Mouse (Mus musculus) left cerebral cortex, adult 2 months (tissue): ENCODE data around the gene Smgc. TPM values are rescaled to one million over a fixed set of nuclear protein-coding genes. Genes with fewer than 3 reads are reported as not detected.
"Not testable (repeated sequence)": the region's sequence is repeated elsewhere in the genome, so short reads cannot be mapped to it uniquely, and the experiment has no call there.

ENCODE experiments used
- DNase-seq, 2 experiments: peaks; one replicate each; pipeline ENCODE4 v3.0.0; 2021 to 2022; ENCODE audit warnings: low spot score in 2 of 2, mixed read lengths in 1 of 2; ENCODE audit errors: extremely low spot score in 1 of 2
- H3K27ac ChIP-seq: fragments of 200-600 bp; 2 replicates; pipeline ENCODE4 v1.8.1; 2022
- H3K4me3 ChIP-seq: fragments of 200-600 bp; 2 replicates; pipeline ENCODE4 v1.8.1; 2022
- CTCF ChIP-seq: fragments of 200-600 bp; IDR thresholded peaks from 2 replicates; pipeline ENCODE4 v1.8.1; 2022; ENCODE audit warnings: antibody characterized with exemption, mild to moderate bottlenecking, moderate library complexity
- intact Hi-C: fragments of 180-260 bp; cut with DNase I; formaldehyde crosslinking; loops from one replicate; pipeline ENCODE4 v1.15.1; 2025
- long read RNA-seq, 2 experiments: library from polyadenylated mRNA; stranded (forward); transcript quantifications; one replicate each; pipeline ENCODE4 v2.0.0; 2021; ENCODE audit warnings: borderline mapping rate in 2 of 2
- total RNA-seq, 2 experiments: library from RNA; stranded (reverse); gene quantifications; 2 replicates each; pipeline ENCODE4 v1.2.3; 2021

The Smgc gene
- not detected for total RNA-seq
- long read RNA-seq, experiment 1 = 0 reads
- long read RNA-seq, experiment 2 = 0 reads

- H3K27ac ChIP-seq = no peak within 1 kb of the TSS
- intact Hi-C loops = no loop called here
- no peak for TF ChIP-seq CTCF
- H3K4me3 ChIP-seq = no peak within 1 kb of the TSS
- DNase-seq = no peak
Measured at GRCm38 (mm10) chr15:91837965-91838364, at the start of gene Smgc. Smgc (plus strand) TSS chr15:91838265.

- Histone ChIP-seq H3K27ac (no peak overlapping the region), H3K4me3 (no peak overlapping the region)
- no peak for DNase-seq
- intact Hi-C loops = no loop called here
- TF ChIP-seq CTCF = no peak
Measured at GRCm38 (mm10) chr15:91788338-91788737, 49.7 kb upstream of the Smgc start.

DNA sequence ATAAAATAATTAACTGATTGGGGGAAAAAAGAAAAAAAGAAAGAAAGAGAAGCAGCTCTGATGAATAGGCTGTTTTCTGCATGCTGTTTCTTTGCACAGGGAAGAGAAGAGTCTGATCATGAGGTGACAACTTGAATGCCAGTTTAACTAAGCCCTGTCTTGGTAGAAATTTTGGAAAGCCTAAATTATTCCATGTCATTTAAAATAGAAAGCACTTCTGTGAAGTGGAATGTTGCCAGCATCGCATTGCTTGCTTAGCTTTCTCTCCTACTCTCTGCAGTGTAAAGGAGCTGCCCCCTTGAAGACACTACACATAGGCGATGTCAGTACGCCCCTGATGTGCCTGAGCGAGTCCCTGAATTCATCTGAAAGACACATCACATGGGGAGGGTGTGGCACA is 31.6 kb upstream of the Smgc start:
- no peak for TF ChIP-seq CTCF
- no peak overlapping the region for H3K27ac ChIP-seq
- intact Hi-C loops = no loop called here
- H3K4me3 ChIP-seq = no peak overlapping the region
- no peak for DNase-seq

- TF ChIP-seq CTCF = no peak
- Histone ChIP-seq H3K4me3 (no peak overlapping the region), H3K27ac (no peak overlapping the region)
- intact Hi-C loops = no loop called here
- no peak for DNase-seq
Measured at GRCm38 (mm10) chr15:91835319-91835718, 2.7 kb upstream of the Smgc start.

DNA sequence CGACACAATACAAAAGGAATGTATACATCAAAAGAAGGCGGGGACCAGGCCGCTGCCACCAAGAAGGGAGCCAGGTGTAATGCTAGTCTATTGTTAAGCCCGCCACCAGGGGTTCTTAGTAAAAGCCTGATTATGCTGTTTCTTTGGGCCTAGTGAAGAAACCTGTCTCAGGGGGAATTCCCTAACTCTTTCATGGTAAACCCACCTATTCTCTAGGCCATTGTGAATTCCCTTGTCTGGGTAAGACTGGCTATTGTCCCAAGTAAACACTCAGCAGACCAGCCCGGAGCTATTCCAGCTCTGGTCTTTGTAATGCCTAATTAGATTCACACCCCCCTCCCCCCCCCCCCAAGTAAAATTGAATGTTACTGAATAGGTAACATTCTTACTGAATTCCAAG is 26.1 kb downstream of the Smgc start:
- DNase-seq, H3K27ac ChIP-seq, intact Hi-C loops, H3K4me3 ChIP-seq: not testable (repeated sequence)

DNA sequence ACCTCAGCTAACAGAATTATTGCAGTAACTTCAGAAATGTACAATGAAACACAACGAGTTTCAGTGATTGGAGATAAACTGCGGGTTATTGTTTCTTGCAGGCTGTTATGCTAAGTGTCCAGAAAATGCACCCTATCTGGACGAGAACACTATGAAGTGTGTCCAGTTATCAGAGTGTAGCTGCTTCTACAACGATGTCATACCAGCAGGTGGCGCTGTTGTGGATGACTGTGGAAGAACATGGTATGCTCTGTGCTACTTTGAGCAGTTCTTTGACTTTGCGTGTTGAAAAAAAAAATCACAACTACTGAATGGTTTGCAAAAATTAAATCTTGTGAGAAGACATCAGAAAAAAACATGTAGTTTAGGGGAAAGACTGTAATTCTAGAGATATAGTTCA is 62.2 kb downstream of the Smgc start:
- no peak overlapping the region for H3K4me3 ChIP-seq
- no peak overlapping the region for H3K27ac ChIP-seq
- intact Hi-C loops = no loop called here
- DNase-seq = no peak
- peak; percentile 43 for TF ChIP-seq CTCF

- H3K4me3 ChIP-seq, intact Hi-C loops, H3K27ac ChIP-seq: not testable (repeated sequence)
- DNase-seq = peak; percentile 47 to 58
Measured at GRCm38 (mm10) chr15:91907046-91907445, 69.0 kb downstream of the Smgc start.

Other genes starting within 250 kb of the Smgc start
- 10 to 100 TPM; 49.4 to 52.7 TPM for gene Lrrk2, start 165.1 kb upstream of the Smgc start, total RNA-seq
- 100 to 1,000 TPM; 287 to 290 TPM for gene Cntn1, start 212.9 kb downstream of the Smgc start, total RNA-seq